Mouse (Mus musculus): ENCODE measurements around the gene Setx. TPM values are rescaled to one million over a fixed set of nuclear protein-coding genes. Genes with fewer than 3 reads are reported as not detected.

Gene Setx
- total RNA-seq, 4 experiments from 2014 or later: 31.8 to 40.5 (median 36.1) TPM

DNA sequence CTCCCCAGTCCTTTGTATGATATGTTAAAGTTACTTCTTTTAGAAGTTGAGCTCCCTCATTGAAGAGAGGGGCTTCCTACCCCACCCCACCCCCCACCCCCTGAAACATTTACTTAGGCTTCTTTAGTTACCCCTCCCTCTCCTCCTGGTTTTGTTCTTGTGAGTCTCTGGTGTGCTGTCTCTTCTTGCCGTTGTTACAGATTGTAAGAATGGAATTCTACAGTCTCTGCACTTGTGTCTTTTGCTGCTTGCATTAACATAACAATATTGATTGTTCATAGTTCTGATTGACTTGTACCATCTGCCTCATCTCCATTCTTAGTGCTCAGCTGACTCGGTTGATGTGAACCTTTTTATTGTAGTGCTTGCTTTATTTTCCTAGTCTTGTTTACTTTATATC lies 28.0 kb downstream of the Setx start:
- DNase-seq: no peak

GRCm38 (mm10) chr2:29168067-29168466 lies 44.1 kb downstream of the Setx start:
- DNase-seq: no peak

GRCm38 (mm10) chr2:29174887-29175286 lies 50.9 kb downstream of the Setx start:
- no peak for DNase-seq

DNA sequence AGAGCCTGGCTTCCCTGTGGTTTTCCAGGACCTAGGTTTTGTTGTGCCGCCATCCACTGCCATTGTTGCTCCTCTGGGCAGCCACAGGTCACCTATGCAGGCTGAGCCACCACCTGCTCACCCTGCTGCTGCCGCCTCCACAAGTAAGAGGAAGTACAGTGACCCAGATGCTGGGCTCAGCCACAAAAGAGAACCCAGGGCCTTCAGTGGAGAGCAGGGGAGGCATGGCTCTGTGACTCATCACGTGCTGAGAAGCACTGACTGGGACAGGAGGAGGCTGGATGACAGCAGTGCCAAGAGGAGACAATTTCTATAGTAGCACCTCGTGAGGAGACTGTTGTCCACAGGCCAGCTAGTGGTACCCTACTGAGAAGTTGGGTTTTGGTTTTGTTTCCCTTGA lies 55.8 kb downstream of the Setx start:
- no peak for DNase-seq

- DNase-seq: no peak
Observed at GRCm38 (mm10) chr2:29181111-29181510, 57.1 kb downstream of the Setx start.

DNA sequence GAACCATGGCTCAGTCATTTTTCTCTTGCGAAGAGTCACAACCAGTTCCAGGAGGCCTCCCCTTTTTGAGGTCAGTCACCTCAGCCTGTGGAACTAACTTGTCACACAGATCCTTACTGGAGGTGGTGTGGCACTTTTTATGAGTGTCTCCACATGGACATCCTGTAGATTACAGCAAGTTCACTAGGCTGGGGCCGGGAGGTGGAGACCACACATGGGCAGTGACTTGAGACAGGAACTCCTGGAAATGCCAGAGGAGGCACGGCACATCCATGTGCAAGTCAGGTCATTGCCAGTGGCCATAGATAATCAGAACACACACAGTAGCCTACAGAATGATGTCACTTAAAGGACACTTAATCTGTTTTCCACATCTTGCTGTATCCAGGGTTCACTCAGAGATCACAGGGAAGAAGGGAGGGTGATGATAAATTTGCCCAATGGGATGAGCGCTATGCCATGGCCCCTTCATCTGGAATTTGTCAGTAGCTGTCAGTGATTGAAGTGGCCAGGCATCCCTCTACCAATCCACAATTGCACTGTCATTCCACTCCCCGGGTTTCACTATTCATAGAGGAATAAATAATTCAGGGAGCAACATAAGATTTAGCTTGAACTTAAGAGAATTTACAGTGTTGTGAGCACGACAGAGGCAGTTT lies 59.4 kb downstream of the Setx start:
- DNase-seq: no peak

GRCm38 (mm10) chr2:29186209-29186608 lies 62.2 kb downstream of the Setx start:
- no peak for DNase-seq

GRCm38 (mm10) chr2:29190392-29190791 lies 66.4 kb downstream of the Setx start:
- DNase-seq: no peak

DNA sequence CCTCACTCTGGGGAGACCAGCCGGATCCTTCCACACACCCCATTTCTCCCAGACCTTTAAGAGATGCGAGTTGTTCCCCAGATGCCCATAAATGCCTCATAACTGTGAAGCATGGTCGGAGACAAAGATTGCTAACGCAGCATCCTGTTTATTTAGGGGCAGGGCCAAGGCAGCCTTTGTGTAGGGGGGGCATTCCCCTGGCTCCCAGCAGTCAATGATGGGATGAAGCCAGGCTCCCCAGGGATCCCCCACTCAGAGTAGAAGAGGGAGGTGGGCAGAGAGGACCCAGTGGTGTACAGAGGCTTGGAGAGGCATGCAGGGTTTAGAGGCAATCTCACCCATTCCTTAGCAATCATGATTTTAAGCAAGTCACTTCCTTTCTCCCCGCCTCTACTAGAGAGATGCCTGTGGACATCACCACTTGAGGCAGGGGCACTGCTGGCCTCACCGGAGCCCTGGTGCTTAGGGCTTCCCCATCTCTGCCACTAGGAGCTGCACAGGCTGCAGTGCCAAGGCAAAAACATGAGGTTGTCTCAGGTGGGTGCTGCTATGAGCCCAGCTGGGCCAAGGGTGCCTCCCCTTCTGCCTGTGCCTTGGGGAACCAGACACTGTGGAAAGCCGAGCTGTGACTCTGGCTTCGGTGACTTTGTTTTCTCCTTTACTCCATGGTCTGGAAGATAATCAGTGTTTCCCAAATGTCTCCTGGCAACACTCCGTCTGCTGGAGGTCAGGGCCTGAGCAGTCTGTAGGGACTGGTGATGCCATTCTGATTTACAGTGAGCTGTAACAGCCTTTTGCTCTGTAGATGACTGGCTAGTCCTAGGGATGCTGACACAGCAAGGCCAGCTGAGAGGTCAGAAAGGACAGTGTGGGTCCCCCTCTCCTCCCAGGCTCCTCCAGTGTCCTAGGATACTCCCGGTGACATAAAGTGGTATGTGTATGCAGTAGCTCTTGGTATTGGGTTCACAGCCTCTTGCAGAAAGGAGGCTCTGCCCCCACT lies 67.5 kb downstream of the Setx start:
- DNase-seq: no peak

GRCm38 (mm10) chr2:29192629-29193278 lies 68.8 kb downstream of the Setx start:
- DNase-seq: no peak

- no peak for DNase-seq
Observed at GRCm38 (mm10) chr2:29193819-29194546, 70.0 kb downstream of the Setx start.

DNA sequence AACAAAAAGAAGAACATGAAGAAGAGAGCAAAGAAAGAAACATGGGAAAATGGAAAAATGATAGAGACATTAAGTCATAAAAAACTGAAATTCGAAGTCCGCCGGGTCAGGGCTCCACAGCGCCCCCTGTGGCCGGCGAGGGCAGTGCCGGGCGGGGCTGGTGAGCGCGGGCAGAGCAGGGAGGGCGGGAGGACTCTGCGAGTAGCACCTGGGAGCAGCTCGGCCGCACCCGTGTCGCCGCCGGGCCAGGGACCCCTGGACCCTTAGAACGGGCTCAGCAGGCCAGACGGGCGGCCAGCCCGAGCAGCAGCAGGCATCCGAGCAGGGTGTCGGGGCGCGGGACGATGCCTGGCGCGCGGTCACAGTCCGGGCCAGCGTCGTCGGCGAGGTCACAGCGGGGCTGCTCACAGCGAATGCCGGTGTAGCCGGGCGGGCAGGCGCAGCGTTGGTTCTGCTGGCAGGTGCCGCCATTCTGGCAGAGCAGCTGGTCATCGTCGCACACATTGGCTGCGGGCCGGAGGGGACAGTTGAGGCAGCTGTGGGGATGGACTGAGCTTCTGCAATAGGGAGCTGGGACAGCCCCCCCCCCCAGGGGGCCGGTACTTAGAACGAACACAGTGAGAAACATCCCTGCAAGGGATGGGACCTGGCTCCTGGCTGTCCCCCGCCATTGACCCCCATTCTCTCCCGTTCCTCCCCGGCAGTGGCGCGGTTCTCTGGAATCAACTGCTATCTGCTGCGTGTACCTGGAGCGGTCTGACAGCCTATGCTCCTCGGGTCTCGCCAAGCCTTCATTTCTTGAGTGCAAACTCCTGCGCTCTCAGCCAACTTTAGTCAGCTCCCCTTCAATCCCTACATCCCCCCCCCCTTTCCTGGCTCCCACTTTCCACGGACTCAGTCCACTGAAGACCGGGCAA lies 70.8 kb downstream of the Setx start:
- DNase-seq: peak; percentile 57

- no peak for DNase-seq
Observed at GRCm38 (mm10) chr2:29196844-29197243, 72.9 kb downstream of the Setx start.

- DNase-seq: peak; percentile 76
Observed at GRCm38 (mm10) chr2:29198446-29198845, 74.5 kb downstream of the Setx start.

GRCm38 (mm10) chr2:29199909-29200308 lies 75.9 kb downstream of the Setx start:
- no peak for DNase-seq

GRCm38 (mm10) chr2:29201223-29201955 lies 77.4 kb downstream of the Setx start:
- DNase-seq: no peak

- no peak for DNase-seq
Observed at GRCm38 (mm10) chr2:29206156-29206555, 82.2 kb downstream of the Setx start.

DNA sequence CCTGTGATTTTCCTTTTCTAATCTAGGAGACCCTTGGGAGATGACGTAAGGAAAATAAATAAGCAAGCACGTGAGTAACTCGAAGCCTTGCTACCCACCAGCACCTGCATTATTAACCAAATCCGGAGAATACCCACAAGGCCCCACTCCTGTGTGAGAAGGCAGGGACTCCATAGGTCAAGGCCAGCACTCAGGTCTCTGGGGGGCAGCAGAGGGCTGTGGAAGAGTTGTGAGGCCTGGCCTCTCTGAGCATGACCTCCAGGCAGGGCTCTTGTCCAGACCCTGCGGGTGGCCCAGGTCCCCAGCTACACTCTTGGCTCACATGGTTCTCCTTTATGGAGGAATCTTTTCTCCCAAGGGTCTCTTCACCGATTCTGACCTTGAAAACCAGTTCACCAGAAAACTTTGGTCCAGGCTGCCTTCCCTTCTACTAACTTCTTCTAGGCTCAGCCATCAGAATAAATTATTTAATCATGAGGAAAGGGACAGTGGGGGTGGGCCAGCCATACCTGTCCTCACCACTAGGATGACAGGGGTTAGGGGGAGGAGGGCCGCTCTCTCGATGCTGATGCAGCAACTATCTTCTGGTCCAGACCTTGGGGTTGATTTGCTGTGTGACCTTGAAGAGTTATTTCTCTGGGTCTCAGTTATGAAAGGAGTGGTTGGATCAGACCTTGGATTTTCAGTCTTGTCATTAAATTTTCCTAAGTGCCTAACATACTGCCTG lies 92.5 kb downstream of the Setx start:
- DNase-seq: no peak

GRCm38 (mm10) chr2:29217042-29217441 lies 93.1 kb downstream of the Setx start:
- DNase-seq: no peak

DNA sequence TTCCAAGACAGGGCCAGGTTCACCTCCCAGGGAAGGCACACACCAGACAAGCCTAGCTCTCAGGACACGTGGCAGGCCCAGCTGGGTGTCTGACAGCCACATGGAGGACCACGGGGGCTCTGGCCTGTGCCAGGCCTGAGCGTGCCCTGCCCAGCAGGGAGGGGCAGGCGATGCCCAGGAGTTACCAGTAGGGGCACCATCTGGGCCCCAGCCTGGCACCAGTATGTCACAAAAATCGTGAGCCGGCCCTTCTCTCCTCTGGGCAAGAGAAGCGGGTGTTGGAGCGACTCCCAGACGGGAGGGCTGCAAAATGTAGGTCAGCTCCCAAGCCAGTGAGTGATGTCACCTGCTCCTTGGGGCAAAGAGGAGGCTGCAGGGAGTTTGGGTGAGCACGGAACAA lies 93.9 kb downstream of the Setx start:
- peak; percentile 83 for DNase-seq
